Mouse (Mus musculus) ovary, postnatal 10 days (tissue): ENCODE data around the gene Vps13d.
A peak's percentile ranks its signal among the peaks of the same experiment; 100 is the strongest.

ENCODE experiments used
- DNase-seq: peaks from one replicate; pipeline ENCODE4 v3.0.0; 2022; ENCODE audit warnings: low spot score

Gene Vps13d

DNA sequence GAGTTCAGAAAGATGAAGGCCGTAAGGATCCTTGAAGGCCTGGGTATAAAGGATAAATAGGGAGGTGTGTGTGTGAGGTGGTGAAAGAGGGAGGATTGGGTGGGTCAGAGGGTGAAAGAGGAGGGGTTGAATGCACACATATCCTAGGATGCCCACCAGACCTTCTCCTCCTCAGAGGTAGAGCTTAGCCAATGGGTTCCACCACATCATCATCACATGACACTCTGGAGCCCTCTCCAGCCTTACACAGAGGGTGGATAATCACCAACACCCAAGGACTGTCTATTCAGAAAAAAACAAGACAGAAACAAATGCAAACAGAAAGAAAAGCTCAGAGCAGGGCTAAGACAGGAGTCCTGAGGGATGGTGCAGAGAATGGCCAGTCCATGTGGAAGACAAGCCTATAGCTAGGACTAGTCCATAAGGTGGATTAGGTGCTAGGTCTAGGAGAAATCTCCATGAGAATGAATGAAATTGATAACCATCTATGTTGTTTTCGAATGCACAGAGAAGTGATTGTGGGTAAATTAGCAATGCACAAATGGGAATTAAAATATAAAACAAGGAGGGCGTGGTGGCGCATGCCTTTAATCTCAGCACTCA lies 188.8 kb downstream of the Vps13d start:
- DNase-seq, result no peak

GRCm38 (mm10) chr4:145004176-145004575 lies 190.6 kb downstream of the Vps13d start:
- DNase-seq, result no peak

- no peak for DNase-seq
Observed at GRCm38 (mm10) chr4:145002733-145003132, 192.1 kb downstream of the Vps13d start.

DNA sequence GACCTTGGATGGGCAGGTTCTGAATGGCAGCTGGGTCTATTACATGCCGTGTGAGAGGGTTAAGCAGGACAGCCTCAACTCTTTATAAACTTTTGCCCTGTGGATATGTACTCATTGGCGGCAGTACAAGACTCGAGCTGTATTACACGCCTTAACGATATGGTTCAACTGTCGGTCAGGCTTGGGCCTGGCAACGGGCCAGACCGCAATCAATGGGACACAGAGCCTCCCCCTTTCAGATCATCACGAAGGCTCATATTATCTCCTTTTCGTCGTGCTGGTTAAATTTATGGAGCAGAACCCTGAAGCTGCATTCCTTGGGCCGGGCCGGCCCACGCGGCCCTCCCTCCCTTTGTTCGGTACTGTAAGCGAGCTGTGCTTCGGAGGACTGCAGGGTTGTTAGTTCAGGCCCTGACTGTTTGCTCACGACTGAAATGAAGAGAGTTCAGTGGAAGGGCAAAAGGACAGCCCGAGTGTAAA lies 194.9 kb downstream of the Vps13d start:
- DNase-seq, result peak; percentile 68

DNA sequence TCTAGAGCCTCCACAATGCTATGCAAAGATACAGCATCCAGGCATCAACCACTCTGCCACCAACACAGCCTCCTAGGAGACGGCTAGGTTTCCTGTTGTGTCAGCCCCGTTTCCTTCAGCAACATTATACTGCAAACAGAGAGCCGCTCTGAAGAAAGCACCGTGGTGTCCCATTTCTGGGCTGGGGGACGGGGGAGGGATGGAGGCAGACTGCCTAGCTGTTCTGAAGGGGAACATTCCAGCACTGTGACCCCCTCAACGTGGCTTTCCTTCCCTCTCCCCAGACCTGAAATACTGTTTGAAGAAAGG lies 195.3 kb downstream of the Vps13d start:
- DNase-seq, result no peak

- DNase-seq, result no peak
Observed at GRCm38 (mm10) chr4:144998808-144999571, 195.8 kb downstream of the Vps13d start.

- no peak for DNase-seq
Observed at GRCm38 (mm10) chr4:144997887-144998658, 196.7 kb downstream of the Vps13d start.

DNA sequence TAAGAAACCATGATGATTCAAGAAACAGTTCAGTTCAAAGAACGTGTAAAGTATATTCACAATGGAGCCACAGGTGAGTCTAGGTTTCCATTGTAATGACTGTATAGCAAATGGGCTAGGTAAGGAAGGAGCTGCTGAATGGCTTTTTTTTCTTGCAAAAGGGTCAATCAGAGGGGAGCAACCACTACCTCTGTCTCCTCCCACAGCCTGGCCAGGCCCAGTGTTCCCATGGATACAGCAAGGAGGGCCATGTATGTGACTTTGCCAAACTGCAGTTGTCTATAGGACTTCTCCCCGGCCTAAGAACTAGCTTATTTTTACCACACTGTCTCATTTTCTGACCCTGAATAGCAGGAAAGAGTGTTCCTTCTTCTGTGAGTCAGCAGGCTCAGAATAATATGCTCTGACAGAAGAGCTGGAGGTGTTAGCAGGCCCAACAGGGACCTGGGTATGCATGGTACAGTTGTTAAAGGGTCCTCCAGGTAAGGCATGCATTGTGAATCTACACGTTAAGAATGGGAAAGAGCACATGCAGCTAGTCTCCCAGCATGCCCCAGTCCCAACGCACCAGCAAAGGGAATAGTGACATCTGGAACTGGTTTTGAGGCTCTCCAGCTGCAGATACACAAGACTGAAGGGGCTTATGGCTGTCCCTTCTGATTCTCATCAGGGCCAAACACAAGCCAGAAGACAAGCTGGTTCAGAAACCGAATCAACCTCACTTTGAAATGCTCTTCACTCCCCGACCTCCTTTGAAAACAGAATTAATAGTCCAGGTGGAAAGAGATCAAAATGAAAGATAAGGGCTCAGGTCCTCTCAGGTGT lies 197.6 kb downstream of the Vps13d start:
- no peak for DNase-seq

- DNase-seq, result no peak
Observed at GRCm38 (mm10) chr4:144995826-144996225, 199.0 kb downstream of the Vps13d start.

DNA sequence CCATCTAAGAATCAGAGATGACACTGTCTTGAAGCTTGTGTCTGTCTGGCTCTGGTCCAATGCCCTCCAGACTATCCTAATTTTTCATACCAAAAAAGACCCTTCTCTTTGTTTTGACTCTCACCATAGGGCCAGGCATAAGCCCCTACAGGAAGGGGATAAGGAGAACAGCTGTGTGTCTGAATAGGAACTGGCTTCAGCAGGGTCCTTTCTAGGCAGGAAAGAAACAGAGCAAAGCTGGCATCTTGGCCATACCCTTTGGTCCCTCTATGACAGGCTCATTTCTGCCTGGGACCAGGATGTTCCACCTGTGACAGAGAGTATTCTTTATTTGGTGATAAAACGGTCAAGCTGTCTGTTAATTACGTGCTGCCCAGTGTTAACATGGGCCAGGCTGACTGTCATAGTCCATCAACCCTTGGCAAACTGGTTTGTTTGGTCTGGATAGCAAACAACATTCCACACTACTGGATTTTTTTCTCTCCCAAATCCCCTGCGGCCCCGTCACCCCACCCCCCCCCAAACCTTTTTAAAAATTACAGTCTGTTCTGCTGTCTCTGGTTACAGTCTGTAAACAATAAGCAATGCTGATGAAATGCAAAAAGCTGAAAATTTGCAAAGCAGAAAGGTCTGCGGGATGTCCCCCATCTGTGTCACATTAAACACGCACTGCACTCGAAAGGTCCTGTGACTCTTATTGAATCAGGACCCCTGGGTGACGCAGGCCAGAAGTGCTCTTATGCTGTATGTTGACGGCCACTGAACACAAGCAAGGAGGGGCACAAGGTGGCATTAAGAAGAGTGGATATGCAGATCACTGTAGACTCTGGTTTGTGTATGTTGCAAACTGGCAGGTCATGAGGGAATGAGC lies 201.5 kb downstream of the Vps13d start:
- DNase-seq, result no peak

GRCm38 (mm10) chr4:144992413-144992812 lies 202.4 kb downstream of the Vps13d start:
- DNase-seq, result no peak

DNA sequence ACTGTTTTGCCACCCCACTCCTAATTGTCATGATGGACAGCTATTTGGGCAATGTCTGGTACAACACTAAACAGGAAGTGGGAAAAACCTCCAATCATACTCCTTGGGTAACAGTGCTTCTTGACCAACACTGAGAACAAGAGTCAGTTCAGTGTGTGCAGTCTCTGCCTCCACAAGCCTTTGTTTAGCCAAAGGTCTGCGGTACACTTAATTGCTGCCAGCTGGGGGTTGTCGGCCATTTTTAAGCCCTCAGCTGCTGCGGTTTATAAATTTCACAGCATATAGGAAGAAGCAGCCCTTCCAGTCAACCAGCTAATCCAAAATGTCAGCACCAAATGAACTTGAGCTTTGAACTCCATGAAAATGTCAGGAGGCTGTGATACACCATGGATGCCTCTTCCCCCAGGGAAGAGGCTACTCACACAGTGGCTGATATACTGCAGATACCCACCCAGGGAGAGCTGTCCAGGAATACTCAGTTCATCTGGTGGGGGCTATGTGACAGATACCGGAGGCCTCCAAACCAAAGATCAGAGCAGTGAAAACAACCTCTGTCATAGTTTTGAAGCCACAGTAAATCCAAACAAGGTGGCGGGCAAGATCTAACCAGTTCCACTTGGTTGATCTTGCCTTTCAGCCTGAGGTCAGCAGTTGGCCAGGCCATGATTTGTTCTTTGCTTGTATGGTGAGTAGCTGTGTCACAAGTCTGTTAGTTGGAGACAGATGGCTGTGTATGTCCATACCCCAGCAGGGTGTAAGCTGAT lies 206.2 kb downstream of the Vps13d start:
- no peak for DNase-seq

GRCm38 (mm10) chr4:144986016-144986805 lies 208.6 kb downstream of the Vps13d start:
- DNase-seq, result no peak

GRCm38 (mm10) chr4:144983821-144984371 lies 210.9 kb downstream of the Vps13d start:
- DNase-seq, result no peak

GRCm38 (mm10) chr4:144983228-144983744 lies 211.5 kb downstream of the Vps13d start:
- DNase-seq, result no peak

DNA sequence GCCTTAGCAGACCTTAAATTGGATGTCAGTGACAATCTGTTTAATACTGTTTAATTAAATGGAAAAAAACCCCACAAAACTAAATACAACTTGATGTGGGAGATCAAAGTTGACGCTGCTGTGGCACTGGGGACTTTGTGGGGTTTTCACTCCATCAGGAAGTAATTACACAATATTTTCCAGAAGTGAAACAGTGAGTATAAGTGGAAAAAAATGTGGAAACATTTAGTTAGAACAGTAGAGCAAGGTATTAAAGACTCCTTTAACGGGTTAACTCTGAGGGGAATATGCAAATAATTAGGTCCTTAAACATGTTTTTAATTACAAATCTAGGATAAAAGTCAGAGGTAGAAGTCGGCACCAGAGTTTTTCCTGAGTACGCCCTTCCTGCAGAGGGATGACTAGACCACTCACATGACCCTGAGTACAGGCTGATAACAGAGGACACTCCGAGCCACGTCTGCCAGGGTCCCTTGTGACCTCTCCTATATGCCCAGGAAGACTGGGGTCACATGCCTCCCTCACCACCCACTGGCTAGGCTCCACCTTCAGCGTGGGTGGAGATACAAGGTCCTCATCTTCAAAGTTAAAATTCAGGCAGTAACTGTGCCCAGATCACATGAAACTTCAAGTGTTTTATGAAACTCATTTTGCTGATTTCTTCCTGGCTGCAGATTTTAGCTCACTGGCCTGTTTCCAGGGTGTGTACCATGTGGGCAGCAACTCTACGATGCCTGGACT lies 213.8 kb downstream of the Vps13d start:
- DNase-seq, result no peak

- DNase-seq, result no peak
Observed at GRCm38 (mm10) chr4:144980110-144980509, 214.7 kb downstream of the Vps13d start.

DNA sequence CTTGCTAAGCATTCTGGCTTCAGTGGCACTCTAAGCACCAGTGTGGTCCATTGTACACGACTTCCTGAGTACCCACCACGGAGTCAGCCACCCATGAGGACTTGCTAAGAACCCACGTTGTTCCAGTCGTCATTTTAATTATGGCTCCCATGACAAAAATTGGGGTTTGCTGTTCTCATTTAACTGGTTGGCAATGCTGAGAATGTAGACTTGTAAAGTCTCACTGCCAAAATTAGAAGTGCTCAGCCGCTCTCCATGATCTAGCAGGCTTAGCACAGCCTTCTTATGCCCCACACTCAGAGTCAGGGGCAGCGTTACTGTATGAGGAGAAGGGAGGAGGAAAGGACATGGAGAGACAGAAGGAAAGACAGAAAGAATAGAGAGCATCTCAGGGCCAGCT lies 216.8 kb downstream of the Vps13d start:
- no peak for DNase-seq
